Mouse (Mus musculus) ES-Bruce4 (cell line): ENCODE data around the gene Apod. TPM values are rescaled to one million over a fixed set of nuclear protein-coding genes. Genes with fewer than 3 reads are reported as not detected.
A peak's percentile ranks its signal among the peaks of the same experiment; 100 is the strongest.

Source experiments
- H3K27ac ChIP-seq: 2 replicates; pipeline ENCODE4 v1.5.1; 2012; ENCODE audit warnings: low read length, inconsistent platforms; ENCODE audit not compliant: insufficient read depth
- H3K27me3 ChIP-seq: 2 replicates; pipeline ENCODE4 v1.6.1; 2012; ENCODE audit warnings: mild to moderate bottlenecking, low read length, inconsistent platforms; ENCODE audit not compliant: control insufficient read depth, poor library complexity, insufficient read depth, severe bottlenecking
- H3K36me3 ChIP-seq: 2 replicates; pipeline ENCODE4 v1.6.1; 2012; ENCODE audit warnings: inconsistent platforms, mild to moderate bottlenecking, low read length, moderate library complexity; ENCODE audit not compliant: control insufficient read depth, poor library complexity, insufficient read depth, severe bottlenecking
- H3K4me1 ChIP-seq: one replicate; pipeline ENCODE4 v1.8.1; 2011; ENCODE audit warnings: low read length; ENCODE audit not compliant: control insufficient read depth, insufficient read depth
- H3K4me3 ChIP-seq: 2 replicates; pipeline ENCODE4 v1.5.1; 2011; ENCODE audit warnings: low read depth, mild to moderate bottlenecking, low read length
- H3K9ac ChIP-seq: 2 replicates; pipeline ENCODE4 v1.6.1; 2012; ENCODE audit warnings: low read depth, mild to moderate bottlenecking, inconsistent platforms; ENCODE audit not compliant: poor library complexity, severe bottlenecking
- H3K9me3 ChIP-seq: replicated peaks from 2 replicates; pipeline ENCODE4 v1.6.1; 2012; ENCODE audit warnings: mild to moderate bottlenecking, low read length, inconsistent platforms; ENCODE audit not compliant: control insufficient read depth, poor library complexity, insufficient read depth, severe bottlenecking
- CTCF ChIP-seq: IDR thresholded peaks from one replicate; pipeline ENCODE4 v1.8.1; 2011; ENCODE audit warnings: low read depth, low read length
- EP300 ChIP-seq: IDR thresholded peaks from 2 replicates; pipeline ENCODE4 v1.6.1; 2011; ENCODE audit warnings: low read depth, low read length; ENCODE audit not compliant: insufficient read depth
- POLR2A ChIP-seq: IDR thresholded peaks from one replicate; pipeline ENCODE4 v1.8.1; 2011; ENCODE audit warnings: low read length; ENCODE audit not compliant: insufficient read depth
- polyA plus RNA-seq: library from polyadenylated mRNA; stranded (reverse); fragments of >200 nt; gene quantifications from 2 replicates; pipeline ENCODE4 v1.2.4, GENCODE M21; 2011; ENCODE audit warnings: low read depth; ENCODE audit not compliant: missing spikeins, insufficient read depth, insufficient read length

The Apod gene
- polyA plus RNA-seq, 1 experiment = 0.54 TPM

DNA sequence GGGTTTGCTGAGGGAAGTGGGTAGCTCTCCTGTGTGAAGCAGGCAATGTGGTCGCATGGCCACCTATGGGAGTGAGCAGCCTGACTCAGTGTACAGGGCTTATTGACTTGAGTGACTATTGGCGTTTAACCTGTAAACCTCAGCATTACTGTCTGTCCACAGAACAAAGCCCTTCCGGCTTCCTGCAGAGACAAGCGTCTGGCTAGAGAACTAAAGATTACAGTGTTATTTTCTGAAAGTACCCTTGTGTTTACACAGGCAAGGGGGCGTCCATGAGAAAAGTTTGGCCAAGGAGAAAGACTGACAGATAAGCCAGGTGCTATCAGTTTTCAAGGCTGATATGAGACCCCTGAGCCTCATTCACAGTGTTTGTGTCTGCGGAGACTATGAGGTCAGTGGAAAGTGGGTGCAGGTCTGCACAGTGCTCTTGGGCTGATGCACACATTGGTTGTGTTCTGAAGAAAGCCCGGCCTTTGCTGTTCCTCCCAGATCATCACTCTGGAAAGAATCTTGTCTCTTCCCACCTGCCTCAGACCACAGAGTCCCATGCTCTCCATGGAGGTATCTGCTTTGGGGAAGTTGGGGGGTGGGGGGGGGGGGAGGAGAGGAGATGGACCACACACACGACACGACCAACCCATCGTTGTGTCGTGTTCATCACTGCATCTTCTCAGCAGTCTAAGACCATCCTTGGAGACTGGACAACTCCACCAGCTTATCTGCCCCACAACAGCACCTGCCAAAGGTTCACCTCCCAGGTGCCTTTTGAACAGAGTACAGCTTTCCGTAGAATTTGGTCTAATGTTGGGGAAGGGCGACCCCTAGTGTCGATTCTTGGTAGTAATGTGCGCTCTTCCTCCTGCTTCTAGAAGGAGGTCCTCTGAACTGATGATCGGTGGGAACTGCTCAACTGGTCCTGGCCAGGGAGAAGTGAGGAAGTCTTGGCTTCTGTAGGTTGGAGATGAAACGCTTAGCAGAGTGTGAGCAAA is 40.0 kb upstream of the Apod start:
- TF ChIP-seq EP300 (no peak), CTCF (peak; percentile 42)
- Histone ChIP-seq H3K27me3 (no peaks in the 10 kb centered on the region), H3K9me3 (no peaks in the 10 kb centered on the region), H3K4me3 (no peak overlapping the region), H3K4me1 (no peaks in the 10 kb centered on the region), H3K36me3 (no peaks in the 10 kb centered on the region), H3K9ac (no peak overlapping the region), H3K27ac (no peak overlapping the region)

- TF ChIP-seq CTCF (no peak), EP300 (no peak), POLR2A (no peak)
- no peaks in the 10 kb centered on the region for H3K9me3 ChIP-seq
- H3K9ac ChIP-seq = no peak overlapping the region
- no peak overlapping the region for H3K27ac ChIP-seq
- H3K36me3 ChIP-seq = no peaks in the 10 kb centered on the region
- no peaks in the 10 kb centered on the region for H3K4me1 ChIP-seq
- H3K27me3 ChIP-seq = no peaks in the 10 kb centered on the region
- H3K4me3 ChIP-seq = no peak overlapping the region
Observed at GRCm38 (mm10) chr16:31352996-31353395, 38.4 kb upstream of the Apod start.

- H3K9ac ChIP-seq = no peak overlapping the region
- H3K4me1 ChIP-seq = peaks cover 1% of the 10 kb centered on the region
- TF ChIP-seq POLR2A = no peak
- peak; percentile 76 for TF ChIP-seq CTCF
- no peak for TF ChIP-seq EP300
- peak overlapping the region; percentile 23; the same call in 1 of the 2 replicates for H3K4me3 ChIP-seq
- H3K27me3 ChIP-seq = no peaks in the 10 kb centered on the region
- H3K9me3 ChIP-seq = no peaks in the 10 kb centered on the region
- no peaks in the 10 kb centered on the region for H3K36me3 ChIP-seq
- H3K27ac ChIP-seq = no peak overlapping the region
Observed at GRCm38 (mm10) chr16:31347581-31347980, 33.0 kb upstream of the Apod start.

DNA sequence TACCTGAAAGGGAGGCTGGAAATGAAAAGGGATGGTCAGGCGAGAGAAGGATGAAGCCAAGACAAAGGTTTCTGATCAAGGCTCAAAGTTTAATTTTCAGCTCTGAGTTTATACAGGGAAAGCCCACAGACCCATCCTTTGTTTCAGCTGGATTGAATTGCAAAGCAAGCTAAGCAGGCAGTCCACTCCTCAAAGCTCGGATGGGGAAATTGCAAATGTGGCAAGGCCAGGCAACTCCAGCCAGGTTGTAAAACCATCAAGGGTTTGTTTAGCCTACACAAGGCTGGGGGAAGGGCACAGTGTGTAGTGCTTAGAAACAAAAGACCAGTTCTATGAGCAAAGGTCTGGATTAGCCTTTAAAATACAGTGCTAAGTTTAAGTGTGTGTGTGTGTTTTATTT is 28.4 kb upstream of the Apod start:
- Histone ChIP-seq H3K36me3 (no peaks in the 10 kb centered on the region), H3K27me3 (no peaks in the 10 kb centered on the region), H3K4me3 (no peak overlapping the region), H3K27ac (peak overlapping the region; percentile 54), H3K9ac (no peak overlapping the region), H3K9me3 (no peaks in the 10 kb centered on the region), H3K4me1 (peaks cover 1% of the 10 kb centered on the region)
- no peak for TF ChIP-seq POLR2A
- TF ChIP-seq EP300 = peak; percentile 89
- no peak for TF ChIP-seq CTCF

- peak overlapping the region; percentile 54 for H3K27ac ChIP-seq
- no peak overlapping the region for H3K4me3 ChIP-seq
- H3K9ac ChIP-seq = no peak overlapping the region
- H3K36me3 ChIP-seq = no peaks in the 10 kb centered on the region
- TF ChIP-seq EP300 (peak; percentile 76; the same call in 1 of the 2 replicates), POLR2A (no peak), CTCF (no peak)
- H3K4me1 ChIP-seq = peaks cover 1% of the 10 kb centered on the region
- H3K9me3 ChIP-seq = no peaks in the 10 kb centered on the region
- H3K27me3 ChIP-seq = no peaks in the 10 kb centered on the region
Observed at GRCm38 (mm10) chr16:31342556-31342955, 27.9 kb upstream of the Apod start.

GRCm38 (mm10) chr16:31339332-31339731 is 24.7 kb upstream of the Apod start:
- Histone ChIP-seq H3K27me3 (no peaks in the 10 kb centered on the region), H3K4me1 (peaks cover 1% of the 10 kb centered on the region), H3K9me3 (no peaks in the 10 kb centered on the region), H3K36me3 (no peaks in the 10 kb centered on the region), H3K27ac (no peak overlapping the region), H3K4me3 (no peak overlapping the region), H3K9ac (no peak overlapping the region)
- TF ChIP-seq CTCF (no peak), EP300 (0 out of 2 replicates have a peak, but pooled peaks have one; percentile 44)
